Mouse (Mus musculus) ZHBTc4 (cell line): ENCODE measurements around the gene Tmem131l.
A peak's percentile ranks its signal among the peaks of the same experiment; 100 is the strongest.

Experiments
- DNase-seq: peaks from one replicate; pipeline ENCODE4 v3.0.0-alpha.2; 2011; ENCODE audit warnings: low read depth, low spot score

Gene Tmem131l

DNA sequence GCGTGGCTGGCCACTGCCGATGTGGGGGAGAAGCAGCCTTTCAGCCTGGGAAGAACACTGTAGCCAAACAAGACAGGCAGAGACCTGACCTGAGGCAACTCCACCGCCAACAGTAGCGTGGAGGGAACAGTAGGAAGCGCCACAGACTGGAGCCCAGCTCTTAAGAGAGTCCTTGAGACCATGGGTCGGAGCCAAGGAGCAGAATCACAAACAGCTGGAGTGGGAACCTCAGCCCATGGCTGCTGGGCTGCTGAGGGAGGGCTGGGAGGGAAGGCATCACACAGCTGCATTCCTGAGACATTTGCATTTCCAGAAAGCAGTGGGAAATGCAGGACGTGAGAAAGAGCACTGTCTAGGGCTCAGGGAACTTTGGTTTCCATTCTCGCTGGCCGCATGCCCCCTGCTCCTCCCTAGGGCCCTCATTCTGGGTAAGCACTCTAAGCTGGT is 8.8 kb upstream of the Tmem131l start:
- peak; percentile 58 for DNase-seq

DNA sequence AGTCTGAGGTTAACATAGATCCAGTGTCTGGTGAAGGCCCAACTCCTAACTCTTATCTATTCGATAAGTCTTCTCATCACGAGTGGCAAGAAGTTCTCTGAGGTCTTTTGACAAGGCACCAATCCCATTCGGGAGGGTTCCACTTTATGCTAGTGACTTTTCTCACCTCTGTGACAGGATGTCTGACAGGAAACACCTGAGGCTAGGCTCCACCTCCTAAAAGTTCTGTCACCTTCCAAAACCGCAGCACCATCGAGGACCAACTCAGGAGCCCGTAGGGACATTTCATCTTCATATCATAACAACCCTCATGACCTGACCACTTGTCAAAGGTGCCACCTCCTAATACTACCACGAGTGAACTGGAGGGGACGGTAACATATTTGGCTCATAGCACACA is 6.2 kb upstream of the Tmem131l start:
- DNase-seq, result no peak

GRCm38 (mm10) chr3:84041739-84042138 is 1.8 kb upstream of the Tmem131l start:
- no peak for DNase-seq

- peak; percentile 70 for DNase-seq
Measured at GRCm38 (mm10) chr3:84040476-84041082, 604 bp upstream of the Tmem131l start.

- DNase-seq, result peak; percentile 69
Measured at GRCm38 (mm10) chr3:84038981-84039645, 862 bp downstream of the Tmem131l start.

DNA sequence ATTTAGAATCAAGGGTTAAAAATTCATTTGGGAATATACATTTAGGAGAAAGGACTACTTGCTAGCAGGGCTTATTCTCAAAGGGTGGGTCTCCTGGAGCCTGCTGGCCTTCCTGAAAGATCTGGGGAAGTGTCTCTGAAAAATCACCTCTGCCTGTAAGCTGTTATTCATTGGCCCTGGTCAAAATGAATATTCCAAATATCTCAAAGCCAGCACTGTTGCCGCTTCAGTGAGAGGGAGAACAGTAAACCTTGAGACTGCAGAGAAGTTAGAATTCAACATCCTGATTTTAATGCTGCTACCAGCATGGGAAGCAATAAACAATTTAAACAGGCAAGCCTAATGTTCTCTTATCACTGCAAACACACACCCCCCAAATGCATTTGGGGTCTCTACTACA is 1.8 kb downstream of the Tmem131l start:
- DNase-seq, result no peak

DNA sequence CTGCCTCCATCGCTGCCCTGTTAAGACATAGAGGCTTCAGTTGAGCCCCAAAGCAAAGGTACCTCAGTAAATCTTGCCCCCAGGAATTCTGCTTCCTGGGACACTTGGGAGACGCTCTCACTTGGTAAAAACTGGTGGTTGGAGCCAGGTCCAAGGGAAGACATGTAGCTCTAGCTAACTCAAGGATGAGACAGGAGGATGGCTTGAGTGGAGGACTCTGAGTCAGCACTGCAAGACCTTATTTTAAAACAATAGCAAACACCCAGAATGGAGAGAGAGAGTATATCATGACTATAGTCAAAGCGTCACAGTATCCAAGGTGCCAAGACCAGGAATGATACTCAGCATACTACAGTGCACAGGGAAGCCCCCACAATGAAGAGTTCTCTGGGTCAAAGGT is 2.4 kb downstream of the Tmem131l start:
- no peak for DNase-seq

- DNase-seq, result no peak
Measured at GRCm38 (mm10) chr3:84036866-84037265, 3.1 kb downstream of the Tmem131l start.

DNA sequence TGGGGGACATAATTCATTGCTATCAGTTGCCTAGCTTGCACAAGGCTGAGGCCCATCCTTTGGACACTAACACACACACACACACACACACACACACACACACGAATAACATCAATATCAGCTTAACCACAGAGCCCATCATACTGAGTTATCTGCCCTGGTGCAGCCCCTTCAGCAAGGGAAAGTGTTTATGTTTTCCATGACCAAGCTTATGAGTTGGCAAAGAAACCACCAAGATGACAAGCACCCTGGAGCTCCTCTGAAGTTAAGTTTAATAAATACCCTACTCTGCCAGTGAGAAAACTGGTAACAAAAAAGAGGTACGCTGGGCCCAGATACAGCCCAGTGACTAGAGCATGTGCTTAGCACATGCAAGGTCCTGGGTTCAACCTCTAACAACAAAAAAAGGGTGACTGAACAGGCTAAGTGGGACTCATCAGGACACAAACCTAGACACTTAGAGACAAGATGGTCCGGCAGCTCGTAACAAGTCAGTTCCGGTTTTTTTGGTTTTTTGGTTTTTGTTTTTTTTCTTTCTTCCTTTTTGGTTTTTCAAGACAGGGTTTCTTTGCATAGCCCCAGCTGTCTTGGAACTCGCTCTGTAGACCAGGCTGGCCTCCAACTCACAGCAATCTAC is 4.1 kb downstream of the Tmem131l start:
- DNase-seq, result no peak

DNA sequence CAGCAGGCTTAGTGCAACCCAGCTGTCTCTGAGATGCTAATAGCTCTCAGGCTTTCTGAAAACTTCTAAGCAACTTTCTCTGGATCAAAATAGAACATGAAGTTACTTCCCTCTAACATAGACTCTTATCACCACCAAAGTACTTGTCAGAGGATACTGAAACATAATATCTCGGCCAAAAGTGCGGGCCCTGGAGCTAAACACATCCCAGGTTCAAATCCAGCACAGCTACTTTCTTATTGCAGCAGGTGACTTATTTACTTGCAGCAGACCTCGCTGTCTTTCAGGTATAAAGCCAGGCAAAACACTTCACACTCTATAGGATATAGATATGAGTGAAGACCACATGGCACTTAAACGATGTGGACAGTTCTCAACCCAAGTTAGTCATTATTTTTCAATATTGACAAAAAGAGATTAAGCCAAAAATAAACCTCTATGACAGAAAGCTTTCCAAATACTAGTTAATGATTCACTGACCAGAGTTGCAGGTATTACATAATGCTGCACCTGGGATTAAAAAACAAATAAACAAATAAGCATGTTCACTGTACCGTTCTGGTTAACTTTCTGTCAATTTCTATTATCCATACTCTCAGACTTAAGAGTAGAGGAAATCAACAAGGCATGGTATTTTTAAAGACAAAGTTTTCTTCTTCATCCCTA is 5.7 kb downstream of the Tmem131l start:
- no peak for DNase-seq

DNA sequence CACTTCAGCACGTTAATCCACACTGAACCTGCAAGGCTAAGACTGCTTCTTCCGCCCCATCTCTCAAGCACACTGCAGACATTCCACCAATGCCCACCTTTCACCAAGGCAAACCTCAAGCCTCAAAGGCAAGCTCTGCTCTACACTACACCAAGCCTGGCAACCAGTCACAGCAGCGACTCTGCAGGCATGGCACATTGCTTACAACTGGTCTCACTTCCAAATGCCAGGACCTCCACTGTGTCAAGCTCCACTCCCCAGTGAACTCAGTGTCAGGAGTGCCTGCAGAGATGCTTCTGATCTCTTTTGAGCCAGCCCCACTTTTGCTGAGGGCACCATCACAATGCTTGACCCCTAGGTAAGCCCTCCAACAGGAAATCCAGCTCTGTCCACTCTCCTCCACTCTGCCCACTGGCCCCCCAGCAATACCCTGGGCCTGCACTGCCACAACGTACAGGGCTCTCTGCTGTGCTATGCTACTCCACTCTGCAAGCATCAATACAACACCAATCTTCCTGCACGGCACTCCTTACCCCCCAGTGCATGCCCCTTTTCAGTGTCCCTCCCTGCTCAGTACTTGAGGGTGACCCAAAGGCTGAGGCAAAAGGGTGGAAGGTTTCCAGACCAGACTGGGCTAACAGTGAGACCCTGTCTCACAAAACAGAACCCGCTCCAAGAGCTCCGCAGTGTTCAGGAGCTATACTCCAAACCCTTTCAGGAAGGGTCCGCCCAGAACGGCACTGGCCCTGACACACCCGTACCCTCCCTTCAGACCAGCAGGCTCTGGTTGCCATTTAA is 6.8 kb downstream of the Tmem131l start:
- no peak for DNase-seq

DNA sequence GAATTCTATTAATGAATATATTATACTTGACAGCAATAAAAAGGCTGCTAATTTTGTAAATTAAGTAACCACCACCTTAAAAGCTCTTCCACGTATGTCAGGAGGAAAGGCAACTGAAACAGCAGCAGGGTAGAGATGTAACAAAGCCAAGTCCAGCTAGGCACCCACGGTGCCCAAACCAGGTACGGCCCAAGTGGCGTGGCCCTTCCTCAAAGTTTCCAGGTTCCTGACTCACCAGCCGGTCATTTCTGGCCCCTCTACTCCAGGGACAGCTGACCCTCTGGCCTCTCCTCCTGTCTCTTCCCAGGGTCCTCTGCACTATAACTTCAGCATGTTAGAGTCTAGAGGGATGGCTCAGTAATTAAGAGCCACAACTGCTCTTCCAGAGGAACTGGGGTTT is 7.6 kb downstream of the Tmem131l start:
- DNase-seq, result no peak

- DNase-seq, result no peak
Measured at GRCm38 (mm10) chr3:84031216-84031615, 8.8 kb downstream of the Tmem131l start.

DNA sequence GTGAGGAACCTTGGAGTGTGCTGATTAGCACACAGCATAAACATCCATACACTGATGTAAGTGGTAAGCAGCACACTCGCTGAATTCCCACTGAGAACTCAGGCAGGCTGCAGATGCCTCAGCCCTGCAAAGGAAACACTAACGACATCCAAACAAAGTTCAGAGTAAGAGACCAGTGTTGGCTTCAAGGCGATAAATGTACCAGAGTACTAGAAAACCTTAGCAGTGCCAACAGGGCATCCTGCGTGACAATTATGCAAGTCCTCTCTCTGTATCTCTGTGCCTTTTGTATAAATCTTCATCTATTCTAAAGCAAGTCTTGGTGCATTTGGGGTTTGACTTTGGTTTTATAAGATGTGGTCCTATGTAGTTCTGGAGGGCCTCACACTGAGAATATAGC is 11.0 kb downstream of the Tmem131l start:
- no peak for DNase-seq

GRCm38 (mm10) chr3:84027691-84028159 is 12.2 kb downstream of the Tmem131l start:
- DNase-seq, result no peak

DNA sequence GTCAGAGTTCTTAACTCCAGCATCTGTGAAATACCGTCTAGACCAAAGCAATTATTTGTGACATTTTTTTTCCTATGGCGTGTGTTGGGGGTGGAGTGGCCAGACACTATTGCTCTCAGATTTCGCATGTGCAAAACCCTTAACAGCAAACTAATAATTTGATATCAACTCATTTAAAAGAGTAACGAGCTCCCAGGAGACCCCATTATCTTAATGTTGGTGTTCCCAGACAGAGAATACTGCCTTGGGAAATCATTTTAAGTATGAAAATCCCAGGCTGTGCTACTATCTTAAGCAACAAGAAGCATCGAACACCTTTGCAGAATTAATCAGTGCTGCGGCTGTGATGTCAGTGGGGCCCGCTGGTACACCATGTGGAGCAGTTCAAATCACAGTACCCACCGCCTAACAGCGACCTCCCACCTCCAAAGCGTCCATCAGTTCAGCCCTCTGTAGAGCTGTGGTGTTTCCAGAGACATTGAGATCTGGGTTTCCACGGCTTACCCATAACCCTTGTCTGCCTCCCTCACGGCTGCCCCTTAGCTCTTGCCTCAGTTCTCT is 15.4 kb downstream of the Tmem131l start:
- DNase-seq, result no peak

- no peak for DNase-seq
Measured at GRCm38 (mm10) chr3:84022723-84023122, 17.3 kb downstream of the Tmem131l start.

DNA sequence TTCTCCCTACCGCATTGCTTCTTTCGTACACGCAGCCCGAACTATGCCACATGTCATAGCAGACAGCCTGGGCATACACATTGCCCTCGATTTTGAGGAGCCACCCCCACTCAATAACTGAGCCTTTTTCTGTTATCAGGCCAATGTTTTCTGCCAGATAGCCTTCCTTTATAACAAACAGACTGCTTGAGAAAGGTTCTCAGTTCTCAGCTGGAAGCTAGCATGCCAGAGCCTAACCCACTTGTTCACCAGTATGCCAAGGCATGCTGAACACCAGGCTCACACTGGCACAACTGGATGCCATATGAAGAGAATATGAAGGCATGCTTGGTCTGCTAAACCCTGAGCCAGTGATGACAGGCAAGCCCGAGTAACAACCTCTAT is 17.8 kb downstream of the Tmem131l start:
- no peak for DNase-seq

DNA sequence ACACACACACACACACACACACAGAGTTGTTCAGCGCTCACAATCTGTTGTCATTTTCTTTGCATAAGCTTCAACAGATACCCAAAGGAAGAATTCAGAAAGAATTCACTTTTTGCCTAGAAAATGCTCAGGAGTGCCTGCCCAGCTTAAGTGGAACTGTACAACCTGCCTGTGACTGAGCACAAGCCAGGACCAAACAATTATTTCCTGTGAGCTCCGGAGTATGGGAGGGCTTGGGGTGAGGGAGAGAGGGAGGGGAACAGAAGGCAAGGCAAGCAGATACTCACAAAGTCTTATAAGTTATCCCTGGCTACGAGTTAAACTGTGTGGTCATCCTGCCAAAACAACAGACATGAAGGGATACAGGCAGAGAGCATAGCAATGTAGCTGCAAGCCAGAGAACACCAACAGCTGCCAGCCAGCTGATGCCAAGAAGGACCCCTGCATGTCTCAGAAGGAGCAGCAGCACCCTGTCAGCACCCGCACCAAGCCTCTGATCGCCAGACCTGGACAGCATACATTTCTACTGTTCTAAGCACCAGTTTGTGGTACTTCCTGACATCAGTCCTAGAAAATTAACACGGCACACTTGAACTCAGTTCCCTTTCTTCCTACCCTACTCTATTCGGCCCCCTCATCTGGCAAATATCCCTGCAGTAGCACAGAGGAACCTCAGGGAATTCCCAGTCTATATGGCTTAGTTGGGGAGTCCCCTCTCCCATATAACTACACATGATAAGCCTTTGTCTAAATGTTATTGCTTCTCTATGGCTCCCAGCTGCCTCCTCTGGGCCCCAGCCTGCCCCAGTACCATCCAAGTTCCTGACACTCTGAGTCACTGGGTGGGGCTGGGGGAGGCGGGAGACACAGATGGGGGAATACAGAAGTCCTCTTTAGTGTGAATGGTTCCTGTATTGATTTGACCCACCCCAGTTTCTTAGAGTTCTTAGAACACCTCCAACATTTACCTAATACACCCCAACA is 18.5 kb downstream of the Tmem131l start:
- no peak for DNase-seq

GRCm38 (mm10) chr3:84020528-84020927 is 19.4 kb downstream of the Tmem131l start:
- DNase-seq, result no peak
